Mouse (Mus musculus): Measurements from ENCODE around the gene Fbxo10.
"Not testable (repeated sequence)": the region's sequence is repeated elsewhere in the genome, so short reads cannot be mapped to it uniquely, and the experiment has no call there.

Gene Fbxo10

DNA sequence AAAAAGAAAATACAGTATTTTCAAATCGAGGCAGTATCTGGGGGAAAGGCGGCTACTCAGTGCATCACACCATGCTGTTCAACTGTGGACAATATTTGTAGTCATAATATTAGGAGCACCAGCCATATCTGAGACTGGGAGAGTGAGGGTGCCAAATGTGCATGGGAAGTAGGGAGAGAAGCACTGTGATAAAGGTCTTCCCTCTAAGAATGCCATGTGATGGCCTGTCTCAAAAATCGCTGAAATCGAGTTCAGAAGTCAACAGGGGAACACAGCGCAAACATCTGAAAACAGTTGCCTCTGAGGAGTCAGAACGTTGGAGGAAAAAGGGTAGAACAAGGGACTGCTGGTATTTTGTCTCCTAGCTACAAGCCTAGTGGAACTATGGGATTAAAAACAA is 84.4 kb downstream of the Fbxo10 start:
- DNase-seq (ENCODE audit: low spot score in 2 of 2) = no peak

DNA sequence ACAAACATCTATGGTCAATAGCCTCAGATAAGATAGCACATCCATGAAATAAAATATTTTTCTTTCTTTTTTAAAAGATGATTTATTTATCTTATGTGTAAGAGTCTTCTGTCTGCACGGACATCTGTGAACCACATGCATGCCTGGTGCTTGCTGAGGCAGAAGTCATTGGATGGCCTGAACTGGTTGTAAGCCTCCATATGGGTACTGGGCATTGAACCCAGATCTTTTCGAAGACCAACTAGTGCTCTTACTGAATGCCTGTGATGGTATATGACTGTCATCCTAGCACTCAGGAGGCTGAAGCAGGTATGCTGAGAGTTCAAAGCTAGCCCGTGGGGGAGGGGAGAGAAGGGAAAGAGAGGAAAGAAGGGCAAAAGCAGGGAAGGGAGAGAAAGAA is 86.3 kb downstream of the Fbxo10 start:
- DNase-seq (ENCODE audit: low spot score in 2 of 2) = no peak

DNA sequence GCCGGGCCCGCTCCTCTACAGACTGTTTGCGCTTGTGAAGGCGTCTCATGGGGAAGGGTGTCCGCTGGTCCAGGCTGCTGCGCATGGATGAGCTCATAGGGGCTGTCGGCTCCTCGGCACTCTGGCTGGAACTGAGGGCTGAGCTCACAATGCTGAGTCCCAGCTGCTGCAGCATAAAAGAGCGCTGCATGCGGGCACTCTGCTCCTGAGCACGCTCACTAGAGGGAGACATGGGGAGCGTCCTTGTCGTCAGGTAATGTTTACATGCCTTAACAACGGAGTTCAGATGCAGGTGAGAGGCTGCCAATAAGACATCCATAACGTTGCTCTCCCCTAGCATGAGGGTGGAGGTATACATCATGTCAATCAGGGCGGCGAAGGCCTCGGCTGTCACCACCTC is 89.6 kb downstream of the Fbxo10 start:
- DNase-seq (ENCODE audit: low spot score in 2 of 2) = no peak

DNA sequence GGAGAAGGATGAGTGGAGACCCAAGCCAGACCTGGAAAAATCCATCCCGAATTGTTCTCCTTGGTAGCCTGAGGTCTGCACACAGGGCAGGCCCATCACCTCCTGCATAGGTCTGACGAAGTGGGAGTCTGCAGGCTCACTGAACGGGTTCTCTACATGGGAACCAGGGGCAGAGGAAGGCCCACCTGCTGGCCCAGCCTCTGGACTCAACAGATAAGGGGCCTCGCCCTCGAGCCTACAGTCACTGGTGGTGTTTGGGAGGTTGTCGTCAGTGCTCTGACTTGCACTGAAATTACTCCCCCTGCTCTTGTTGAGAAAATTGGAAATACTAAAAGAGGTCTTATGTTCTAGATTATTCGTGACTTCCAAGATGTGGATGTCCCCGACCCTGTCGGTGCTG is 90.6 kb downstream of the Fbxo10 start:
- no peak for DNase-seq (ENCODE audit: low spot score in 2 of 2)

DNA sequence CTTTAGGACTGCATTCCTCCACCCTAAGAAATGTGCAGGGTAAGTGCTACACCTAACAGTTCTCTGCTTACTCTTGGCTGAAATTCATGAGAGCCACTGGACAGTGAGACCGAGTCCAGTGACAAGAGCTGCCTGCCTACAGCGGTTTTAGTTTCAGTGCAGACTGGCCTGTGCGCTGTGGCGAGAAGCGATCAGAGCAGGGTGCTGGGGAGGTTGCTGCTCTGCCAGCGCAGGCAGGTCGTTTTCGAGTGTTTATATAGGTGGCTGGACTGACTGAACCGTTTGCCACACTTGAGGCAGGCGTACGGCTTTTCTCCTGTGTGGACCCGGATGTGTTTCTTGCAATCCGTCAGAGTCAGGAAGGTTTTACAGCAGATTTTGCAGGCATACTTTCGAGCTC is 91.2 kb downstream of the Fbxo10 start:
- DNase-seq (ENCODE audit: low spot score in 2 of 2) = not testable (repeated sequence)

DNA sequence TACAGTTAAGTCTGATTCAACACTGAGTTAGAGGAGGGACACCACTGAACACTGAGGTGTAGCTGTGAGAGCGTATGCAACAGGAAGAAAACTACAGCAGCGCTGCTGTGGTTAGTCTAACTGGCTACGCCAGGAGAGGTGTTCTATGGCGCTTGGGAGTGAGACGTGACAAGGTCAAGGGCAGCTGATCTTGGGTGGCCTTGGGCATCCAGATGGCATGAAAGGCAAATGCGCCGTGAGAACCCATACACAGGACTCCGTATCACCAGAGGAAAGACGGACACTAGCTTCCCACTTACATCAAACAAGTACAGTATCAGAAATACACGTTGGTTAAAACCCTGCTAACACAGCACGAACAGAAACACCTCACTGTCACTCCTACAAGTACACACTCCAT is 92.1 kb downstream of the Fbxo10 start:
- DNase-seq (ENCODE audit: low spot score in 2 of 2) = not testable (repeated sequence)

DNA sequence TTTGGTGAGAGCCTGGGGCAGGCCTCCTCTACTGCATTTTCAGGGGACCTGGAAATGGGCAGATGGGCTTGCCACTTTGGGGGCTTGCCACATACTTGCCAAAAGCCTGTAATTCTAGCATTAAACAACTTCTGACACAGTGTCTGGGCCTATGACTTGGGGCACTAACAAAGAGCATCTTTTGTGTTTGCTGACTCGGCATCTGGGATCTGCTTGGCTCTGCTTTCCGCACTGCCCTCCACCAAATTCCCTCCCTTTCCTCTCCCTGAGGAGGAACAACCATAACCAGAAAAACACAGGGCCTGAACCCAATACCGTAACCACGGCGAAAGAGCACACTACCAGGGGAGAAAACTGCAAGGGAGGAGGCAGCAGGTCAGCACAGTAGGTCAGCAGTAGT is 93.8 kb downstream of the Fbxo10 start:
- no peak for DNase-seq (ENCODE audit: low spot score in 2 of 2)
